Mouse (Mus musculus) hindbrain, postnatal 0 days (tissue): ENCODE results near the gene Pla2g2e. TPM values are rescaled to one million over a fixed set of nuclear protein-coding genes. Genes with fewer than 3 reads are reported as not detected.

Experiments
- ATAC-seq: fragments of 200-750 bp; cut with Nextera tagmentation; 2 replicates; pipeline ENCODE4 v1.8.0; 2017; ENCODE audit warnings: mild to moderate bottlenecking, moderate TSS enrichment, moderate library complexity
- DNase-seq: peaks from one replicate; pipeline ENCODE4 v3.0.0-alpha.2; 2015; ENCODE audit warnings: low spot score
- H3K27ac ChIP-seq: fragments of 300-500 bp; sonication (generic); 2 replicates; pipeline ENCODE4 v1.5.1; 2014; ENCODE audit warnings: mild to moderate bottlenecking
- H3K27me3 ChIP-seq: fragments of 300-500 bp; sonication (generic); 2 replicates; pipeline ENCODE4 v1.6.1; 2014; ENCODE audit warnings: low read length, mixed read lengths; ENCODE audit not compliant: insufficient read depth
- H3K36me3 ChIP-seq: fragments of 300-500 bp; sonication (generic); 2 replicates; pipeline ENCODE4 v1.6.1; 2014; ENCODE audit warnings: low read length, mixed read lengths; ENCODE audit not compliant: insufficient read depth
- H3K4me1 ChIP-seq: fragments of 300-500 bp; sonication (generic); 2 replicates; pipeline ENCODE4 v1.6.1; 2014; ENCODE audit warnings: antibody characterized with exemption, low read length, mixed read lengths; ENCODE audit not compliant: insufficient read depth
- H3K4me2 ChIP-seq: fragments of 300-500 bp; sonication (generic); 2 replicates; pipeline ENCODE4 v1.6.1; 2014; ENCODE audit warnings: low read depth, mild to moderate bottlenecking, low read length, moderate library complexity, mixed read lengths
- H3K4me3 ChIP-seq: fragments of 300-500 bp; sonication (generic); 2 replicates; pipeline ENCODE4 v1.5.1; 2014; ENCODE audit warnings: low read length
- H3K9ac ChIP-seq: fragments of 300-500 bp; sonication (generic); replicated peaks from 2 replicates; pipeline ENCODE4 v1.6.1; 2014; ENCODE audit warnings: mild to moderate bottlenecking, low read length, moderate library complexity, mixed read lengths
- H3K9me3 ChIP-seq: fragments of 300-500 bp; sonication (generic); 2 replicates; pipeline ENCODE4 v1.6.1; 2016; ENCODE audit warnings: low read length, mixed read lengths
- CTCF ChIP-seq: IDR thresholded peaks from 2 replicates; pipeline ENCODE4 v1.5.1; 2016; ENCODE audit warnings: antibody characterized with exemption, control low read depth, low read depth
- WGBS: fragments of 180-500 bp; shearing (Covaris S2); extraction: QIAGEN DNeasy Blood & Tissue Kit; methylation state at CpG from one replicate; pipeline ENCODE4 v1.1.7; 2014; 5-methylcytosine and 5-hydroxymethylcytosine counted together
- polyA plus RNA-seq: library from polyadenylated mRNA; unstranded; fragments of >200 nt; fragmentation: Nextera tagmentation; extraction: Ambion mirVana; gene quantifications from 2 replicates; pipeline ENCODE4 v1.2.1, GENCODE M21; 2015
- total RNA-seq: library from RNA; depleted of rRNA; stranded (reverse); fragments of >200 nt; gene quantifications from 2 replicates; pipeline ENCODE4 v1.2.3, GENCODE M21; 2014; rRNA removed

Gene Pla2g2e
- not detected in 2 replicates for total RNA-seq
- not detected in 2 replicates for polyA plus RNA-seq

- Histone ChIP-seq H3K36me3 (no peaks in the 10 kb centered on the region), H3K4me2 (no peak within 1 kb of the TSS), H3K27me3 (no peaks in the 10 kb centered on the region), H3K9ac (no peak within 1 kb of the TSS), H3K4me1 (0 out of 2 replicates have a peak, but pooled peaks cover 6% of the 10 kb centered on the region), H3K4me3 (no peak within 1 kb of the TSS), H3K27ac (no peak within 1 kb of the TSS), H3K9me3 (no peaks in the 10 kb centered on the region)
- whole genome bisulfite sequencing = 81% methylated on average over 4 of the region's 4 CpGs
- TF ChIP-seq CTCF = no peak
- DNase-seq = no peak
- no peak for ATAC-seq
Observed at GRCm38 (mm10) chr4:138877731-138878130, at the start of gene Pla2g2e. TSS of gene Pla2g2e (plus strand) at chr4:138877942.

DNA sequence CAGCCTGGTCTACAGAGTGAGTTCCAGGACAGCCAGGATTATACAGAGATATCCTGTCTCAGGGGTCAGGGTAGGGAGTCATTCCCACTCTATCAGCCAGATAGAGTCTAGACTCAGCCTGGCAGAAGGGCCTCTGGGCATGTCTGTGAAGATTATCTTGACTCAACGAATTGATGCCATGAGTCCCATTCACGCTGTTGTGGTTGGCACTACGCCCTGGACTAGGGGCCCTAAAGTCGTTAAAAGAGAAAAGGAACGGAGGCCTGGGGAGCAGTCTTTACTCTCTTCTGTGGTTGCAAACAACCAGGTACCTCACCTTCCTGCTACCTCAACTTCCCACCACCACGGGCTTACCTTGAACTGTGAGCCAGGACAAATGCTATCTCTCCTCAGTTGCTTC lies 37.9 kb upstream of the Pla2g2e start:
- ATAC-seq (no peak), DNase-seq (no peak)
- Histone ChIP-seq H3K4me2 (no peak overlapping the region), H3K9ac (no peak overlapping the region), H3K36me3 (no peaks in the 10 kb centered on the region), H3K27ac (no peak overlapping the region), H3K4me3 (no peak overlapping the region), H3K4me1 (no peaks in the 10 kb centered on the region), H3K27me3 (no peaks in the 10 kb centered on the region), H3K9me3 (peaks cover 4% of the 10 kb centered on the region; the same call in 1 of the 2 replicates)
- no peak for TF ChIP-seq CTCF
- WGBS = 46% methylated on average over 6 of the region's 6 CpGs

GRCm38 (mm10) chr4:138840726-138841125 lies 37.0 kb upstream of the Pla2g2e start:
- no peak overlapping the region for H3K4me2 ChIP-seq
- no peak overlapping the region for H3K4me3 ChIP-seq
- H3K9me3 ChIP-seq = peaks cover 4% of the 10 kb centered on the region; the same call in 1 of the 2 replicates
- no peaks in the 10 kb centered on the region for H3K36me3 ChIP-seq
- 68% methylated on average over 8 of the region's 8 CpGs for WGBS
- no peak for DNase-seq
- no peak for TF ChIP-seq CTCF
- no peaks in the 10 kb centered on the region for H3K27me3 ChIP-seq
- no peak for ATAC-seq
- no peak overlapping the region for H3K9ac ChIP-seq
- H3K27ac ChIP-seq = no peak overlapping the region
- no peaks in the 10 kb centered on the region for H3K4me1 ChIP-seq

- Histone ChIP-seq H3K4me1 (no peaks in the 10 kb centered on the region), H3K36me3 (no peaks in the 10 kb centered on the region), H3K4me2 (no peak overlapping the region), H3K27ac (0 out of 2 replicates have a peak overlapping the region, but pooled peaks have one; percentile 29), H3K27me3 (no peaks in the 10 kb centered on the region), H3K9ac (no peak overlapping the region), H3K9me3 (peaks cover 4% of the 10 kb centered on the region; the same call in 1 of the 2 replicates), H3K4me3 (no peak overlapping the region)
- DNase-seq (peak; percentile 80), ATAC-seq (peak; percentile 38; the same call in 1 of the 2 replicates)
- TF ChIP-seq CTCF = no peak
- 41% methylated on average over 7 of the region's 7 CpGs for WGBS
Observed at GRCm38 (mm10) chr4:138841386-138841785, 36.4 kb upstream of the Pla2g2e start.

DNA sequence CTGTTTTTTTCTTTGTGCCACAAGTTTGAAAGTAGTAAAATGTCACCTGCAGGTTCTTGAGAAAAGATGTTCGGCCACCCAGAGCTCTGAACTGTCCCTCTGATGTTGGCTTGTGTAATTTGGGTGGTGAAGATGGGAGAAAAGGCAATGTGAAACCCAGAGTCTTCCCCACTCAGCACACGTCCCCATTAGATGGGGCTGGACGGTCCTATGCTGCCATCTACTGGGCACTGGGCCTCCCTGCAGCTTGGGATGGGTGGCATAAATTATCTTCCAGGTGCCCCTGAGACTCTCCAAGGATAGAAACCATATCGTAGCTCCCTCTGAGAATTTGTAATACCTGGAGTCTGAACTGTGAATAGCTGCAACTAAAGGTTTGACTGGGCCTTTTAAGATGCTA lies 26.3 kb upstream of the Pla2g2e start:
- Histone ChIP-seq H3K4me2 (no peak overlapping the region), H3K27ac (no peak overlapping the region), H3K9me3 (no peaks in the 10 kb centered on the region), H3K4me1 (no peaks in the 10 kb centered on the region), H3K4me3 (no peak overlapping the region), H3K27me3 (no peaks in the 10 kb centered on the region), H3K9ac (no peak overlapping the region), H3K36me3 (no peaks in the 10 kb centered on the region)
- peak; percentile 100 for TF ChIP-seq CTCF
- WGBS = under 1% methylated on average over 4 of the region's 4 CpGs
- peak; percentile 77 for ATAC-seq
- peak; percentile 84 for DNase-seq

- DNase-seq (no peak), ATAC-seq (no peak)
- WGBS = 78% methylated on average over 6 of the region's 6 CpGs
- TF ChIP-seq CTCF = no peak
- Histone ChIP-seq H3K4me3 (no peak overlapping the region), H3K9me3 (no peaks in the 10 kb centered on the region), H3K4me1 (no peaks in the 10 kb centered on the region), H3K27me3 (no peaks in the 10 kb centered on the region), H3K4me2 (no peak overlapping the region), H3K9ac (no peak overlapping the region), H3K27ac (no peak overlapping the region), H3K36me3 (no peaks in the 10 kb centered on the region)
Observed at GRCm38 (mm10) chr4:138852961-138853360, 24.8 kb upstream of the Pla2g2e start.

- Histone ChIP-seq H3K4me1 (no peaks in the 10 kb centered on the region), H3K36me3 (no peaks in the 10 kb centered on the region), H3K27ac (no peak overlapping the region), H3K9me3 (no peaks in the 10 kb centered on the region), H3K4me2 (no peak overlapping the region), H3K9ac (no peak overlapping the region), H3K4me3 (no peak overlapping the region), H3K27me3 (no peaks in the 10 kb centered on the region)
- no peak for ATAC-seq
- 72% methylated on average over 9 of the region's 9 CpGs for WGBS
- DNase-seq = peak; percentile 43
- TF ChIP-seq CTCF = no peak
Observed at GRCm38 (mm10) chr4:138855092-138855632, 22.6 kb upstream of the Pla2g2e start.
